Mouse (Mus musculus) splenic B cell, adult 2 months (primary cell): ENCODE measurements around the gene Mpig6b.
A peak's percentile ranks its signal among the peaks of the same experiment; 100 is the strongest.
"Not testable (repeated sequence)": the region's sequence is repeated elsewhere in the genome, so short reads cannot be mapped to it uniquely, and the experiment has no call there.

ENCODE experiments used
- DNase-seq: peaks from one replicate; pipeline ENCODE4 v3.0.0-alpha.2; 2011; ENCODE audit warnings: low read depth, low spot score
- H3K27me3 ChIP-seq: 2 replicates; pipeline ENCODE4 v1.6.1; 2012; ENCODE audit warnings: mild to moderate bottlenecking, low read length, moderate library complexity, mixed read lengths; ENCODE audit not compliant: control insufficient read depth, poor library complexity, insufficient read depth, severe bottlenecking
- H3K36me3 ChIP-seq: 2 replicates; pipeline ENCODE4 v1.6.1; 2012; ENCODE audit warnings: mild to moderate bottlenecking, low read length, moderate library complexity, mixed read lengths; ENCODE audit not compliant: control insufficient read depth, poor library complexity, insufficient read depth, severe bottlenecking

Gene Mpig6b

DNA sequence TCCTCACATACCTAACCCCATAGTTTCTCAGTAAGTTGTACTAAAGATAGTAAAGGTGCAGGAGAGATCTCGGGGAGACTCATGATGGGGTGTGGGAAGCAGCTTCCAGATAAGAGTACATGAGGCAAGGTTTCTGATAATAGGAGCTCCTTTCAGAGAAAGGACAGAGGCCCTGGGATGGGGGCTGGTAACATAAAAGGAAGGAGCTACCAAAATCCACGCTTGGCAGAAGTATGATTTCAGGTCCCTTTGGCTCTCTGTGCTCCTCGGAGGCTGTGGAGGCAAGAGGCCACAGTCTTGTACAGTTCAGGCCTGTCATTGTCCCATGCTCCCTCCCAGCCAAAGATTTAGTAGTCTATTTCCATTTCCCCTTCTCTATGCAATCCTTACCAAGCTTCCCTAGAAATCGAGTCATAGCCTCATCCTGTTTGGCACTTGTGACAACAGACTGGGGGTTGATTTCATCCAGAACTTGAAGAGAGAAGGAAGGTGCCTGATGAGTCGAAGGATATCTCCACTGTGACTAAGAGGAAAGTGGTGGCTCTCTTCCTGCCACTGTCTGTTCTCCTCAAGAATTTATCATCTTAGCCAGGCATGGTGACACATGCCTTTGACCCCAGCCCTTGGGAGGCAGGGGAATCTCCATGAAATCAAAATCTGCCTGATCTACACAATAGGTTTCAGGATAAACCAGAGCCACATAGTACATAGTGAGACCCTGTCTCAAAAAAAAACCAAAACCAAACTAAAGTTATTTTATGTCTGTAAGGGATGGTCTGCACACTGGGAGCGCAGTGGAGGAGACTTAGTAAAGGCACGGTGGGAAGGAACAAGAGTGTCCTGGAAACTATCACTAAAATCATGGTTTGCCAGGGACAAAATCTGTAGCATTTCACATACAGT is 20.8 kb downstream of the Mpig6b start:
- Histone ChIP-seq H3K27me3 (no peaks in the 10 kb centered on the region), H3K36me3 (no peaks in the 10 kb centered on the region)
- DNase-seq, result no peak

DNA sequence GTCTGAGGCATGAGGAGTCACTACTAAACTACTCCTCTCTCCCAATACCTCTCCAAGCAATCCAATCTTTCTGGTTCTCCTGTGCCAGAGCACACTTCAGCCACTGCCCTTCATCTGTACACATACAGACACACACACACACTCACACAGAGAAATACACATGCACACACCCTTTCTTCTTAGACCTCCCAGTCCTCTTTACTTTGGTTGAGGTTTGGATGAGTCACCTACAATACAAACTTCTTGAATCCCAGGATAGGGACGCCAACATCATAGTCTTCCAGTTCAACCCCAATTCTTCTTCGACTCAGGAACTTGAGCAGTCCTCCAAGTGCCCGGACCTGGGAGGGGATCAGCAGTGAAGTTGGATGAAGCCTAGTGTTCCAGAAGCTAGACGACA is 22.2 kb downstream of the Mpig6b start:
- DNase-seq, result no peak
- no peaks in the 10 kb centered on the region for H3K36me3 ChIP-seq
- H3K27me3 ChIP-seq, result no peaks in the 10 kb centered on the region

GRCm38 (mm10) chr17:35039121-35039873 is 26.7 kb downstream of the Mpig6b start:
- Histone ChIP-seq H3K36me3 (no peaks in the 10 kb centered on the region), H3K27me3 (no peaks in the 10 kb centered on the region)
- DNase-seq, result no peak

- DNase-seq, result no peak
- no peaks in the 10 kb centered on the region for H3K27me3 ChIP-seq
- no peaks in the 10 kb centered on the region for H3K36me3 ChIP-seq
Measured at GRCm38 (mm10) chr17:35034896-35035295, 31.1 kb downstream of the Mpig6b start.

GRCm38 (mm10) chr17:35033703-35034102 is 32.3 kb downstream of the Mpig6b start:
- H3K36me3 ChIP-seq, DNase-seq, H3K27me3 ChIP-seq: not testable (repeated sequence)

DNA sequence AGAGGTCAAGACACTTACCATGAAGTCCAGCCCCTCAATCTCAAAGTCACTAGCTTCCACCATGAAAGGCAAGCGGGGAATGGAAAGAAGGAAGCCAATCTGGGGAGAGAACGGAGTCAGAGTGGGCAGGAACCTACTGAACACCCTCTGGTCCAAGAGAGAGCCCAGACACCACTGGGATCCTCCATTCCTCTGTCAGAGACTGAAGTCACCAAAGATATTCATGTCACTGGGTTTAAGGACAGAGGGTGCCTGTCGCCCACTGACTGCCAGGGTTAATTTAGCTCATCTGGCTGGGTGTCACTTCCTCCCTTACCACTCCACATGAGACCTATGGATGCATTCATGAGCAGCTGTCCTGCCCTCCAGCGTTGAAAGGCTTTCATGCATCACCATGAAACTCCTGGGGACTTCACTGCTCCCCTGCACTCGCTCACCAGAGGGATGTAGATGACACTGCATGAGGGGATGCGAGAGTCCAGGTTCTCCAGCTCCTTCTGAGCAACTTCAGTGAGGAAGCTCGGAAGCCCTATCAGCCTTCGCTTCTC is 33.6 kb downstream of the Mpig6b start:
- Histone ChIP-seq H3K36me3 (no peaks in the 10 kb centered on the region), H3K27me3 (no peaks in the 10 kb centered on the region)
- peak; percentile 53 for DNase-seq

GRCm38 (mm10) chr17:35031880-35032279 is 34.1 kb downstream of the Mpig6b start:
- Histone ChIP-seq H3K36me3 (no peaks in the 10 kb centered on the region), H3K27me3 (no peaks in the 10 kb centered on the region)
- DNase-seq, result no peak

- DNase-seq, result no peak
- no peaks in the 10 kb centered on the region for H3K27me3 ChIP-seq
- no peaks in the 10 kb centered on the region for H3K36me3 ChIP-seq
Measured at GRCm38 (mm10) chr17:35031272-35031671, 34.7 kb downstream of the Mpig6b start.

GRCm38 (mm10) chr17:35029691-35030532 is 36.1 kb downstream of the Mpig6b start:
- no peaks in the 10 kb centered on the region for H3K27me3 ChIP-seq
- peak; percentile 63 for DNase-seq
- H3K36me3 ChIP-seq, result no peaks in the 10 kb centered on the region

GRCm38 (mm10) chr17:35028315-35028714 is 37.7 kb downstream of the Mpig6b start:
- H3K27me3 ChIP-seq, result no peaks in the 10 kb centered on the region
- DNase-seq, result no peak
- no peaks in the 10 kb centered on the region for H3K36me3 ChIP-seq

GRCm38 (mm10) chr17:35027277-35028068 is 38.5 kb downstream of the Mpig6b start, which contains the start of gene Sapcd1:
Sapcd1 (minus strand) TSS chr17:35028016.
- Histone ChIP-seq H3K27me3 (no peaks in the 10 kb centered on the region), H3K36me3 (no peaks in the 10 kb centered on the region)
- DNase-seq, result peak; percentile 61

DNA sequence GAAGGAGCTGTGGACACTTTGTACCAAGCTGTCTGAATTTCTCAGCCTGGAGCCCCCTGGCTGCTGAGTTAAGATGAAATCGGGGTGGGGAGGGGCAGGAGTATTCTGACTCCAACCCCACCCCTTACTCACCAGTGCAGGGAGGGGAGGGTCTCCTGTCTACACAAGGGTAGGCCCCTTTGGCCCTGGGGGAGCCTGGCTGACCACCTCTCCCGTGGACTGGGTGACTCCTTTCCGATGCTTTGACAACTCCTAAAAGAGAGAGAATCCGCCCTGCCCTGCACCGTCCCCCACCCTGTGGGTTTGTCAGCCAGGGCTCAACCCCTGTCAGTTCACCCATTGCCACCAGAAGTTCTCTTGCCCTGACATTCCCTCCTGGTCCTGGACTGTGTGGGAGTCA is 39.8 kb downstream of the Mpig6b start:
- no peaks in the 10 kb centered on the region for H3K36me3 ChIP-seq
- DNase-seq, result no peak
- H3K27me3 ChIP-seq, result no peaks in the 10 kb centered on the region

- DNase-seq, result no peak
- no peaks in the 10 kb centered on the region for H3K27me3 ChIP-seq
- no peaks in the 10 kb centered on the region for H3K36me3 ChIP-seq
Measured at GRCm38 (mm10) chr17:35024691-35025488, 41.1 kb downstream of the Mpig6b start.
